Mouse (Mus musculus) bone marrow, adult 2 months (tissue): ENCODE data around the gene Mum1l1.

Experiments used
- CTCF ChIP-seq: fragments of 200-500 bp; IDR thresholded peaks from 2 replicates; pipeline ENCODE4 v1.5.1; 2011; ENCODE audit warnings: low read length, control low read depth; ENCODE audit not compliant: control insufficient read depth, insufficient read depth
- POLR2A ChIP-seq: fragments of 200-500 bp; IDR thresholded peaks from 2 replicates; pipeline ENCODE4 v1.6.1; 2011; ENCODE audit warnings: low read depth, mild to moderate bottlenecking, control low read depth, low read length, borderline replicate concordance; ENCODE audit not compliant: control insufficient read depth

DNA sequence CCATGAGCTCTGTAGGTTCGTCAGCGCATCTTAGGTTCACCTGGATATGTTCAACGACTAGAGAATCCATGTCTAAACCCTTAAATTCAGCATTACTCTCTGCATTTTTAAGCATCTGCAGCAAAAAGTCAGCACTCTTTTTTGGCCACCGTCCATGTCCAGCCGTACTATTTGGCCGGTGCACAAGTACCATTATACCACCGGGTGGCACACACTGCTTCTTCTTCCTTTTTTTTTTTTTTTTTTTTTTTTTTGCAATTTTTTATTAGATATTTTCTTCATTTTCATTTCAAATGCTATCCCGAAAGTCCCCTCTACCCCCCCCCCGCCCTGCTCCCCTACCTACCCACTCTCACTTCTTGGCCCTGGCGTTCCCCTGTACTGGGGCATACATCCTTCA lies 47.2 kb downstream of the Mum1l1 start:
- TF ChIP-seq CTCF (no peak), POLR2A (no peak)
